Mouse (Mus musculus) ES-Bruce4 (cell line): ENCODE results near the gene Yes1.

Experiments used
- CTCF ChIP-seq: IDR thresholded peaks from one replicate; pipeline ENCODE4 v1.8.1; 2011; ENCODE audit warnings: low read depth, low read length
- POLR2A ChIP-seq: IDR thresholded peaks from one replicate; pipeline ENCODE4 v1.8.1; 2011; ENCODE audit warnings: low read length; ENCODE audit not compliant: insufficient read depth

GRCm38 (mm10) chr5:32617851-32618250 lies 6.9 kb downstream of the Yes1 start:
- no peak for TF ChIP-seq CTCF
- TF ChIP-seq POLR2A, result no peak
